Mouse (Mus musculus) bone marrow, adult 2 months (tissue): Measurements from ENCODE around the gene Bub1b. TPM values are rescaled to one million over a fixed set of nuclear protein-coding genes. Genes with fewer than 3 reads are reported as not detected.

Experiments used
- H3K27ac ChIP-seq: fragments of 200-500 bp; 2 replicates; pipeline ENCODE4 v1.5.1; 2012; ENCODE audit warnings: low read depth, mild to moderate bottlenecking, control low read depth, inconsistent platforms, low read length; ENCODE audit not compliant: control insufficient read depth, poor library complexity, insufficient read depth
- H3K4me1 ChIP-seq: fragments of 200-500 bp; 2 replicates; pipeline ENCODE4 v1.6.1; 2011; ENCODE audit warnings: low read length; ENCODE audit not compliant: control insufficient read depth, insufficient read depth
- H3K4me3 ChIP-seq: fragments of 200-500 bp; replicated peaks from 2 replicates; pipeline ENCODE3; 2011; ENCODE audit warnings: mild to moderate bottlenecking, low read depth, low read length, control low read depth; ENCODE audit not compliant: control insufficient read depth
- CTCF ChIP-seq: fragments of 200-500 bp; IDR thresholded peaks from 2 replicates; pipeline ENCODE4 v1.5.1; 2011; ENCODE audit warnings: low read length, control low read depth; ENCODE audit not compliant: control insufficient read depth, insufficient read depth
- POLR2A ChIP-seq: fragments of 200-500 bp; IDR thresholded peaks from 2 replicates; pipeline ENCODE4 v1.6.1; 2011; ENCODE audit warnings: low read depth, mild to moderate bottlenecking, control low read depth, low read length, borderline replicate concordance; ENCODE audit not compliant: control insufficient read depth
- WGBS: fragments of 180-500 bp; shearing (Covaris S2); methylation state at CpG from one replicate; pipeline ENCODE4 v1.1.7; 2018; 5-methylcytosine and 5-hydroxymethylcytosine counted together
- polyA plus RNA-seq: library from polyadenylated mRNA; stranded (reverse); fragments of >200 nt; gene quantifications from 2 replicates; pipeline ENCODE4 v1.2.4, GENCODE M21; 2011; ENCODE audit warnings: low replicate concordance; ENCODE audit not compliant: missing spikeins, insufficient read depth, insufficient read length

Gene Bub1b
- polyA plus RNA-seq, 1 experiment, result 44.1 TPM

DNA sequence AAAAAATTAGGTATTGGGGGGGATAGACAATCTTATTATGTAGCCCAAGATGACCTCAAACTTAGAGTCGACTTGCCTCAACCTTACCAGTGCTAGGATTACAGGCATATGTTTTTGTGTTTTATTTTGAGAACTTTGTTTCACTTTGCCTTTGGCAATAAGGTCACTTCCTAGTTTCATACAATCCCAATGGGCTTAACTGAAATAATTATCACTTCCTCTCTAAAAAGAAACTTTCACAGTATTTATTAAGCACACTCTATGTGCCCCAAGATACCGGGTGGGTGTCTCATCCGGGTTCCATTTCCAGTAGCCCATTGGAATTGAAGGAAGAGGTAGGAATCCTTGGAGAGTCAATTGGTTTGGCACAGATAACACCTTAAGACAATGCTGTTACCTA lies 35.6 kb upstream of the Bub1b start:
- no peak overlapping the region for H3K27ac ChIP-seq
- H3K4me1 ChIP-seq, result peaks cover 3% of the 10 kb centered on the region
- WGBS, result 29% methylated on average over 3 of the region's 3 CpGs
- no peak overlapping the region for H3K4me3 ChIP-seq
- TF ChIP-seq POLR2A (no peak), CTCF (no peak)

DNA sequence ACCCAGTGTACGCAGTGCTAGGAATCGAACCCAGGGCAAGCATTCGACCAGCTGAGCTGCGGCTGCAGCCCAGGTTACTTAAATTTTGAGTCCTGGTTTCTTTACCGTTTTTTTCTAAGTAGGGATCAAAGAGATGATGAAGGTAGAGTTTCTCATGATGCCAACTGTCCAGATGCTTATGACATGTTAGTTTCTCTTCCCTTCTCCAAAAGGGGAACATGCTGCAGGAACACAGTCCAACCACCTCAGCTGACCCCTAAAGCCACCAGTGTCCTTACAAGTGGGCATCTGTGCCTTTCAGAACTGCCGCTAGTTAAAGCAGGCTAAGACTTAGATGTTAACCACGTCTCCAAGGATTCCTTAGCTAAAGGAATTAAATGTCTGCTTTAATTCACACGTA lies 30.8 kb upstream of the Bub1b start:
- WGBS, result 59% methylated on average over 8 of the region's 8 CpGs
- Histone ChIP-seq H3K27ac (no peak overlapping the region), H3K4me3 (no peak overlapping the region), H3K4me1 (no peaks in the 10 kb centered on the region; the same call in 1 of the 2 replicates)
- TF ChIP-seq POLR2A (no peak), CTCF (no peak)

GRCm38 (mm10) chr2:118570939-118571338 lies 27.1 kb upstream of the Bub1b start:
- H3K4me3 ChIP-seq, result no peak overlapping the region
- 36% methylated on average over 2 of the region's 2 CpGs for WGBS
- no peak overlapping the region for H3K27ac ChIP-seq
- TF ChIP-seq POLR2A (no peak), CTCF (no peak)
- no peaks in the 10 kb centered on the region; the same call in 1 of the 2 replicates for H3K4me1 ChIP-seq

GRCm38 (mm10) chr2:118572183-118572836 lies 25.7 kb upstream of the Bub1b start:
- Histone ChIP-seq H3K4me1 (no peaks in the 10 kb centered on the region; the same call in 1 of the 2 replicates), H3K27ac (no peak overlapping the region), H3K4me3 (no peak overlapping the region)
- TF ChIP-seq CTCF (no peak), POLR2A (no peak)
- 60% methylated on average over 9 of the region's 9 CpGs for WGBS

DNA sequence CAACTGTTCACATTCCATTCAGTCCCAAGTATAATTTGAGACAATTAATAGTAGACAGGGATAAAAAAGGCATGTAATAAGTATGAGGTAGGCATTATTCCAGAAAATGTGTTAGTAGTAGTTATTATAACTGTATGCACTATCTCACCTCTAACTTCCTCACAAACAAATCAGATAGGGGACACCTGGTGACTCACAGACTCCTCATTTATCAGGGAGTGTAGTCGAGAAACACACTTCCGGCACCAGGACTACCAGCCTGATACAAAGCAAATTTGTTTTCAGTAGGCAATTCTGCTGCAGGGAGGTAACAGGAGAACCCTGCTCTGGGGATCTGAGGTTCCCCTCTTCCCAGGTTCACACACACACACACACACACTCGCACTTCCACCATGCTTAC lies 24.9 kb upstream of the Bub1b start:
- no peak overlapping the region for H3K27ac ChIP-seq
- WGBS, result 48% methylated on average over 3 of the region's 3 CpGs
- no peak for TF ChIP-seq POLR2A
- no peak overlapping the region for H3K4me3 ChIP-seq
- H3K4me1 ChIP-seq, result no peaks in the 10 kb centered on the region

DNA sequence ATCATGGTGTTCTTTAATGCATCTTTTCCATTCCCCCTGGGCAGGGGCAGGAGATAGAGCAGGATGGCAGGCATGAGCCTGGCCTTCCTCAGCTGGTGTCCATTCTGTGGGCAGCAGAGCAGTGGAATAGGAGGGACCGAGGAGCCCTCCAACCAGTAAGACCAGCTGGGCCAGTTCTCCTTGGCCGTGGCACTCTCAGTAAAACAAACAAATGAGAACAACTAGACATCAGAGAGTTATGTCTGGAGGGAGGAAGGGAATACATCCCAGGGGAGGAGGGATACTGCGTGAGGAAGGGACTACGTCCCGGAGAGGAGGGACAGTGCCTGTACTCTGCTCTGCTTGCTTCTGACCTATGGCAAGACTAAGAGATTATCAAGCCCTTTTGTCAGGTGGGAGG lies 12.0 kb upstream of the Bub1b start:
- TF ChIP-seq POLR2A (no peak), CTCF (no peak)
- 84% methylated on average over 5 of the region's 5 CpGs for WGBS
- Histone ChIP-seq H3K27ac (no peak overlapping the region), H3K4me3 (no peak overlapping the region), H3K4me1 (no peaks in the 10 kb centered on the region)

GRCm38 (mm10) chr2:118587686-118588085 lies 10.3 kb upstream of the Bub1b start:
- Histone ChIP-seq H3K4me3 (no peak overlapping the region), H3K4me1 (no peaks in the 10 kb centered on the region), H3K27ac (no peak overlapping the region)
- TF ChIP-seq CTCF (no peak), POLR2A (no peak)
- 46% methylated on average over 3 of the region's 3 CpGs for WGBS

DNA sequence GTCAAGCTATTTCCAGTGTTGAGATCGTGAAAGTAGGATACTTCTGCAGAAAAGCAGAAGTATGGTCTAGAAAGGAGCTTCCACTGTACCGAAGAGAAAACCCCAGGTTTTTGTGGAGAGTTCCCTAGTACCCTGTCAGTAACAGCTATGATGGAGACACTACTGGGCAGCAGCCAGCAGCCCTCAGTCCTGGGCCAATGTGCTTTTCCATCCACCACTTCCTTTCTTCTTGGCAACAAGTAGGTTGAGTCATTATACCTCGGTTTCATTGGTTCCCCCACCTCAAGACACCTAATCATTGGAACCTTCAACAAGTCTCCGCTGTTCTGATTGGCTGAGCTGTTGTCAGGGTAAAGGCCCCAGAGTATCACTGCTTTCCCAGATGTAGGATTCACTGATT lies 6.9 kb upstream of the Bub1b start:
- H3K4me3 ChIP-seq, result no peak overlapping the region
- H3K27ac ChIP-seq, result no peak overlapping the region
- TF ChIP-seq CTCF (no peak), POLR2A (no peak)
- no peaks in the 10 kb centered on the region for H3K4me1 ChIP-seq
- 25% methylated on average over 4 of the region's 4 CpGs for WGBS

DNA sequence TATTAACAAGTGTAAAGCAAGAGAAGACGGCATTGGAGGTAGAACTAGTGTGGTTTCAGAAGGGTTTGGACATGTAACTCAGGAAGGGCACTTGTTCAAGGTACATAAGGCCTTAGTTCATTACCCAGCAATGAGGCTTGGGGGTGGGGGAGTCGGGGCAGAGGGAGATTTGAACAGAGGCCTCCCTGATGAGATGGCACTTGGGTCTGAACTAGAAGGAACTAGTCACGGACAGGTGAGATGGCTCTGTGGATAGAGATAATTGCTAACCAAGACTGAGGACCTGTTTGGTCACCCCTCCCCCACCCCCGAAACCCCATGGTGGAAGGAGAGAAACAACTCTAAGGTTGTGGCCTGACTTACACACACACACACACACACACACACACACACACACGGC lies 1.1 kb downstream of the Bub1b start:
- Histone ChIP-seq H3K4me3 (peak overlapping the region; percentile 94), H3K27ac (no peak overlapping the region), H3K4me1 (peaks cover 6% of the 10 kb centered on the region)
- 35% methylated on average over 5 of the region's 5 CpGs for WGBS
- no peak for TF ChIP-seq CTCF
- TF ChIP-seq POLR2A, result no peak
